Mouse (Mus musculus): ENCODE results near the gene Gm28539. TPM values are rescaled to one million over a fixed set of nuclear protein-coding genes. Genes with fewer than 3 reads are reported as not detected.
"Not testable (repeated sequence)": the region's sequence is repeated elsewhere in the genome, so short reads cannot be mapped to it uniquely, and the experiment has no call there.

The Gm28539 gene
- polyA plus RNA-seq, 1 experiment from 2014 or later = not detected

GRCm38 (mm10) chr16:18969420-18970128 lies 133.2 kb downstream of the Gm28539 start:
- no peak overlapping the region for H3K9ac ChIP-seq (ENCODE audit: low read depth, low read length)
- H3K27ac ChIP-seq = no peak overlapping the region
- TF ChIP-seq CTCF (IDR thresholded peaks at IDR 0.05; ENCODE audit: low read depth) = no peak
- no peak overlapping the region for H3K4me2 ChIP-seq (ENCODE audit: low read length)
- no peaks in the 10 kb centered on the region for H3K27me3 ChIP-seq (ENCODE audit: insufficient read depth, low read length)
- H3K9me3 ChIP-seq (replicated peaks; ENCODE audit: low read length) = no peaks in the 10 kb centered on the region
- H3K4me3 ChIP-seq (replicated peaks; ENCODE audit: low read depth, low read length) = no peak overlapping the region
- peaks cover 41% of the 10 kb centered on the region for H3K36me3 ChIP-seq (ENCODE audit: insufficient read depth, low read length)
- no peak for DNase-seq (ENCODE audit: low spot score)
- 90% methylated on average over 9 of the region's 9 CpGs for WGBS
- ATAC-seq (replicated peaks; ENCODE audit: low FRiP score, low read depth) = no peak
- H3K4me1 ChIP-seq (replicated peaks; ENCODE audit: insufficient read depth, low read length) = no peaks in the 10 kb centered on the region

- no peak overlapping the region for H3K4me2 ChIP-seq (ENCODE audit: low read length)
- H3K4me3 ChIP-seq (replicated peaks; ENCODE audit: low read depth, low read length) = no peak overlapping the region
- 74% methylated on average over 3 of the region's 3 CpGs for WGBS
- no peak overlapping the region for H3K27ac ChIP-seq
- H3K27me3 ChIP-seq (ENCODE audit: insufficient read depth, low read length) = no peaks in the 10 kb centered on the region
- no peaks in the 10 kb centered on the region for H3K9me3 ChIP-seq (replicated peaks; ENCODE audit: low read length)
- H3K9ac ChIP-seq (ENCODE audit: low read depth, low read length) = no peak overlapping the region
- no peaks in the 10 kb centered on the region for H3K4me1 ChIP-seq (replicated peaks; ENCODE audit: insufficient read depth, low read length)
- ATAC-seq (replicated peaks; ENCODE audit: low FRiP score, low read depth) (no peak), DNase-seq (ENCODE audit: low spot score) (no peak)
- H3K36me3 ChIP-seq (ENCODE audit: insufficient read depth, low read length) = peaks cover 31% of the 10 kb centered on the region
- no peak for TF ChIP-seq CTCF (IDR thresholded peaks at IDR 0.05; ENCODE audit: low read depth)
Measured at GRCm38 (mm10) chr16:18970837-18971236, 134.5 kb downstream of the Gm28539 start.

GRCm38 (mm10) chr16:18975665-18976064 lies 139.3 kb downstream of the Gm28539 start:
- 88% methylated on average over 23 of the region's 23 CpGs for WGBS
- not testable (repeated sequence) for H3K4me3 ChIP-seq (replicated peaks; ENCODE audit: low read depth, low read length); H3K9me3 ChIP-seq (replicated peaks; ENCODE audit: low read length); H3K27ac ChIP-seq; H3K4me1 ChIP-seq (replicated peaks; ENCODE audit: insufficient read depth, low read length); H3K27me3 ChIP-seq (ENCODE audit: insufficient read depth, low read length); H3K4me2 ChIP-seq (ENCODE audit: low read length); H3K36me3 ChIP-seq (ENCODE audit: insufficient read depth, low read length); H3K9ac ChIP-seq (ENCODE audit: low read depth, low read length); ATAC-seq (replicated peaks; ENCODE audit: low FRiP score, low read depth); DNase-seq (ENCODE audit: low spot score)

GRCm38 (mm10) chr16:18976315-18976714 lies 139.9 kb downstream of the Gm28539 start:
- H3K27ac ChIP-seq = no peak overlapping the region
- H3K36me3 ChIP-seq (ENCODE audit: insufficient read depth, low read length) = no peaks in the 10 kb centered on the region
- WGBS = 77% methylated on average over 23 of the region's 23 CpGs
- H3K9me3 ChIP-seq (replicated peaks; ENCODE audit: low read length) = no peaks in the 10 kb centered on the region
- ATAC-seq (replicated peaks; ENCODE audit: low FRiP score, low read depth) (peak; percentile 36), DNase-seq (ENCODE audit: low spot score) (no peak)
- H3K27me3 ChIP-seq (ENCODE audit: insufficient read depth, low read length) = no peaks in the 10 kb centered on the region
- H3K9ac ChIP-seq (ENCODE audit: low read depth, low read length) = no peak overlapping the region
- no peak for TF ChIP-seq CTCF (IDR thresholded peaks at IDR 0.05; ENCODE audit: low read depth)
- no peaks in the 10 kb centered on the region for H3K4me1 ChIP-seq (replicated peaks; ENCODE audit: insufficient read depth, low read length)
- H3K4me3 ChIP-seq (replicated peaks; ENCODE audit: low read depth, low read length) = no peak overlapping the region
- H3K4me2 ChIP-seq (ENCODE audit: low read length) = no peak overlapping the region

- no peaks in the 10 kb centered on the region for H3K36me3 ChIP-seq (ENCODE audit: insufficient read depth, low read length)
- H3K4me1 ChIP-seq (replicated peaks; ENCODE audit: insufficient read depth, low read length) = no peaks in the 10 kb centered on the region
- no peak for TF ChIP-seq CTCF (IDR thresholded peaks at IDR 0.05; ENCODE audit: low read depth)
- WGBS = 85% methylated on average over 3 of the region's 3 CpGs
- no peak overlapping the region for H3K4me2 ChIP-seq (ENCODE audit: low read length)
- DNase-seq (ENCODE audit: low spot score) = no peak
- H3K9me3 ChIP-seq (replicated peaks; ENCODE audit: low read length) = no peaks in the 10 kb centered on the region
- H3K27me3 ChIP-seq (ENCODE audit: insufficient read depth, low read length) = no peaks in the 10 kb centered on the region
- no peak overlapping the region for H3K9ac ChIP-seq (ENCODE audit: low read depth, low read length)
- no peak overlapping the region for H3K27ac ChIP-seq
- no peak for ATAC-seq (replicated peaks; ENCODE audit: low FRiP score, low read depth)
- H3K4me3 ChIP-seq (replicated peaks; ENCODE audit: low read depth, low read length) = no peak overlapping the region
Measured at GRCm38 (mm10) chr16:18986381-18986780, 150.0 kb downstream of the Gm28539 start.

- H3K4me1 ChIP-seq (replicated peaks; ENCODE audit: insufficient read depth, low read length) = no peaks in the 10 kb centered on the region
- WGBS = 92% methylated on average over 5 of the region's 5 CpGs
- no peak overlapping the region for H3K9ac ChIP-seq (ENCODE audit: low read depth, low read length)
- H3K4me2 ChIP-seq (ENCODE audit: low read length) = no peak overlapping the region
- H3K9me3 ChIP-seq (replicated peaks; ENCODE audit: low read length) = no peaks in the 10 kb centered on the region
- no peak for TF ChIP-seq CTCF (IDR thresholded peaks at IDR 0.05; ENCODE audit: low read depth)
- H3K36me3 ChIP-seq (ENCODE audit: insufficient read depth, low read length) = no peaks in the 10 kb centered on the region
- no peak for DNase-seq (ENCODE audit: low spot score)
- ATAC-seq (replicated peaks; ENCODE audit: low FRiP score, low read depth) = no peak
- no peaks in the 10 kb centered on the region for H3K27me3 ChIP-seq (ENCODE audit: insufficient read depth, low read length)
- H3K27ac ChIP-seq = no peak overlapping the region
- no peak overlapping the region for H3K4me3 ChIP-seq (replicated peaks; ENCODE audit: low read depth, low read length)
Measured at GRCm38 (mm10) chr16:18986860-18987259, 150.5 kb downstream of the Gm28539 start.

All from kidney, postnatal 0 days (tissue).